Mouse (Mus musculus): ENCODE results near the gene Ergic1. TPM values are rescaled to one million over a fixed set of nuclear protein-coding genes. Genes with fewer than 3 reads are reported as not detected.

Gene Ergic1
- polyA plus RNA-seq (2015; fragmentation: Nextera tagmentation; extraction: Ambion mirVana) = 22.7 and 26.0 TPM in 2 replicates

DNA sequence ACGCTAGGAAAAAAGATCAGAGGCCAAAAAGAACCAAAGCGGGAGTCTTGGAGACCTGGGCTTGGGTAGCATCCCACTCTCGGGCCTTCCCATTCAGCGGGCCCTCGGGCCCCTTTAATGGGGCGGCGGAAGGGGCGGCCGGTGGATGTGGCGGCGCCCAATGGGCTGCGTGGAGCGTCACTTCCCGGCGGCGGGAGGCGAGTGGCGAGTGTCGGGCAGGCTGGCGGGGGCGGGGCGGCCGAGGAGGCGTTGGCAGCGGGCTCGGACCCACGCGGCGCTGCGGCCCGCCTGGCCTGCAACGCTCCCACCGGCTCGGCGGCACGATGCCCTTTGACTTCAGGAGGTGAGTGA is at the start of gene Ergic1:
Gene Ergic1 (plus strand): TSS at position 200 of the 351 bp plus-strand sequence.

DNA sequence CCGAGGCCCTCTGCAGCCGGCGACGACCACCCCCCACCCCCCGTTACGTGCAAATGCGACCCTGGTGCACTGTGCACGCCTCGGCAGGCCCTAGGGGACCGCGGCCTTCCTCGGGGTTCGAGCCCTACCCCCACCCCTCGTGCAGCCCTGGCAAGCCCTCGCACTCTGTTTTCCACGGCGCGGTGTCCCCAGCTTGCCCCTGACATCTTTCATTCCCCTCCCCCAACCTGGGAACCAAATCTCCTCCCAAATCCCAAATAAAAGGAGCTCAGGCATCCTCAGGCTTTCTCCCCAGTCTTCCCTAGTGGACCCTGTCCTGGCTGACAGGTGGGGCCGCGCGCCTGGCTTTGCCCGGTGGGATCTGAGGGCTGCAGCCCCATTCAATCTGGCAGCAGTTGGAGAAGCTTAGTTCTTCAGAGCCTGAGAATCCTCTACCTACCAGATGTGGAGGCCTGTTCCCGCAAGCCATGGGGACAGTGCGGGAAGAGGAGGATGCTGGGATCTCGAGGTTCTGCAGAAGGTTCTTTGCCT is 427 bp downstream of the Ergic1 start, which contains the start of gene Dusp1:
Gene Dusp1 (minus strand): TSS at position 478 of the 531 bp plus-strand sequence.

DNA sequence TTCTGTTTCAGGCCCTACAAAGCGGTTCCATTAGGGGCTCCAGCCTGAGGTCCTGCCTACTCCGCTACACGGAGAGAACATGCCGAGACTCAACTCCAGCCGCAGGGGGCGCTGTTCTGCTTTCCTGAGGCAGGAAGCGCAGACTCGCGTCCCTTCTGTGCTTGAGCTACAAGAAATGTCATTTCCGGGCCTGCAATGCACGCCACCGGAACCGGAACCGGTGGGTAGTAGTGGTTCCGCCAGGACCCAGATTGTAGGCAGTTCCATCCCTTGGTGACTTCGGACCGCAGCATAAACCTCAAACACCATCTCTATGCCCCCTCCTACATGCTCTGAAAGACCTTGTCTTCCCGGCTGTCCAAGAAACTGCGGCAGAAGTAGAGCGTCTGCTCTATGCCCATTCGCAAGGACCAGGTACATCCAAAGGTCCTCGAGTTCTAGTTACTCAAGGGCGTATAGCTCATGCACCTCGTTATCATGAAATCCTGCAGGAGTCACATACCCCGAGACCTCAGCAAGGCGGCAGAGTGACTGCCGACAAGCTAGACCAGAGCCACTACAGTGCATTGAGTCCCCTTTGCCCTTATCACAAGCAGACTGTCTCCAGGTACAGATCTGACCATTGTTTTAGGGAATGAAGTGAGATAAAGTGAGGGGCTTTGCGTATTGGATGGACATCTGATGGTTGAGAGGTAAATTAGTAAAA is 101.8 kb downstream of the Ergic1 start, which contains the start of gene Atp6v0e:
Gene Atp6v0e (plus strand): TSS at position 254 of the 706 bp plus-strand sequence.

Other genes starting within 250 kb of the Ergic1 start
- gene Neurl1b, start 146.7 kb upstream of the Ergic1 start, polyA plus RNA-seq (2015; fragmentation: Nextera tagmentation; extraction: Ambion mirVana) = 0.78 and 0.89 TPM in 2 replicates
- gene Dusp1, start 639 bp downstream of the Ergic1 start, polyA plus RNA-seq (2015; fragmentation: Nextera tagmentation; extraction: Ambion mirVana) = 20.8 and 26.6 TPM in 2 replicates
- gene Atp6v0e, start 101.7 kb downstream of the Ergic1 start, polyA plus RNA-seq (2015; fragmentation: Nextera tagmentation; extraction: Ambion mirVana) = 222 and 239 TPM in 2 replicates
- gene Crebrf, start 154.2 kb downstream of the Ergic1 start, polyA plus RNA-seq (2015; fragmentation: Nextera tagmentation; extraction: Ambion mirVana) = 8.1 and 12.4 TPM in 2 replicates
- 30.0 and 31.9 TPM in 2 replicates for gene Bnip1, start 219.6 kb downstream of the Ergic1 start, polyA plus RNA-seq (2015; fragmentation: Nextera tagmentation; extraction: Ambion mirVana)

All from spleen, postnatal 0 days (tissue).